Mouse (Mus musculus): ENCODE data around the gene Bst2. TPM values are rescaled to one million over a fixed set of nuclear protein-coding genes. Genes with fewer than 3 reads are reported as not detected.

Gene Bst2
- polyA plus RNA-seq, 1 experiment = 18.1 TPM

DNA sequence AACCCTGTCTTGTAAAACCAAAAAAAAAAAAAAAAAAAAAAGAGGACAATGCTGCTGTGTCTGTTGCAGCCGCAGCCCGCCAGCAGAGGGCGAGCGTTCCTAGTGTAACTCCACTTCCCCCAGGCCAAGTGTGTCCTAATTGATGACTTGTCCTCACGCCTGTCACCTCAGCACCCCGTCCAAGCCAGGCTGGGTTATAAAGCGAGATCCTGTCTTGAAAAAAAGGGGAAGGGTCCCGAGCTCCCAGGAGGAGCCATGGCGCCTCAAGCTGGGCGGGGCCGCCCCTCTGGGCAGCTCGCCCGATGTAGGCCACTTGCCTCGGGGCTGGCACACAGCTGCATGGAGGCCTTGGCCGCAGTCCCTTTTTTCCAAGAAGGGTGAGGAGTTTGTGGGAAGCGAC is 42.2 kb downstream of the Bst2 start:
- peak; percentile 88 for DNase-seq (ENCODE audit: low read depth)
- TF ChIP-seq CTCF (IDR thresholded peaks at IDR 0.05; ENCODE audit: borderline replicate concordance, extremely low read depth, insufficient read depth, insufficient read length) = peak; percentile 85
- TF ChIP-seq POLR2A (IDR thresholded peaks at IDR 0.05; ENCODE audit: borderline replicate concordance, extremely low read depth, insufficient read depth, insufficient read length, poor library complexity, severe bottlenecking) = no peak

DNA sequence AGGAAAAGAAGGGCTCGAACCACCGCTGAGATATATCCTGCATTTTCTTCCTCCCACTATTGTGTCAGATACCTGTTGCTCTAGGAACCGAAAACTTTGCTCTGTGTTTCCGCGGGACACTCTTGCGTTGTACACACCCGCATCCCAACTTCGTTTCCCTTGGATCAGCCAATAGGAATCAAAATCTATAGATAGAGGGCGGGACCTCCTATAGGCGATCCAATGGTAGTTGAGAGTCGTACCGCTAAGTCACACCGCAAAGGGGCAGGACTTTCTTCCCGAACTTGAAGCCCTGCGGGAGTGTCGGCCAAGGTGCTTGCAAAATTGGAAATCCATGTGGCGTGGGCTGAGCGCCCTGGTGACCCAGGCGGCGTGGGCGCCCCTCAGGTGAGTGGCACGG is 48.8 kb downstream of the Bst2 start:
- TF ChIP-seq CTCF (IDR thresholded peaks at IDR 0.05; ENCODE audit: borderline replicate concordance, extremely low read depth, insufficient read depth, insufficient read length) (no peak), POLR2A (IDR thresholded peaks at IDR 0.05; ENCODE audit: borderline replicate concordance, extremely low read depth, insufficient read depth, insufficient read length, poor library complexity, severe bottlenecking) (no peak)
- peak; percentile 98 for DNase-seq (ENCODE audit: low read depth)

GRCm38 (mm10) chr8:71487691-71488445 is 49.4 kb downstream of the Bst2 start, which contains the start of gene Gtpbp3:
Gtpbp3 (plus strand) TSS chr8:71488103.
- DNase-seq (ENCODE audit: low read depth) = peak; percentile 89
- TF ChIP-seq POLR2A (IDR thresholded peaks at IDR 0.05; ENCODE audit: borderline replicate concordance, extremely low read depth, insufficient read depth, insufficient read length, poor library complexity, severe bottlenecking) (no peak), CTCF (IDR thresholded peaks at IDR 0.05; ENCODE audit: borderline replicate concordance, extremely low read depth, insufficient read depth, insufficient read length) (no peak)

- DNase-seq (ENCODE audit: low read depth) = no peak
- TF ChIP-seq CTCF (IDR thresholded peaks at IDR 0.05; ENCODE audit: borderline replicate concordance, extremely low read depth, insufficient read depth, insufficient read length) (no peak), POLR2A (IDR thresholded peaks at IDR 0.05; ENCODE audit: borderline replicate concordance, extremely low read depth, insufficient read depth, insufficient read length, poor library complexity, severe bottlenecking) (no peak)
Observed at GRCm38 (mm10) chr8:71486136-71486529, 51.1 kb downstream of the Bst2 start.

DNA sequence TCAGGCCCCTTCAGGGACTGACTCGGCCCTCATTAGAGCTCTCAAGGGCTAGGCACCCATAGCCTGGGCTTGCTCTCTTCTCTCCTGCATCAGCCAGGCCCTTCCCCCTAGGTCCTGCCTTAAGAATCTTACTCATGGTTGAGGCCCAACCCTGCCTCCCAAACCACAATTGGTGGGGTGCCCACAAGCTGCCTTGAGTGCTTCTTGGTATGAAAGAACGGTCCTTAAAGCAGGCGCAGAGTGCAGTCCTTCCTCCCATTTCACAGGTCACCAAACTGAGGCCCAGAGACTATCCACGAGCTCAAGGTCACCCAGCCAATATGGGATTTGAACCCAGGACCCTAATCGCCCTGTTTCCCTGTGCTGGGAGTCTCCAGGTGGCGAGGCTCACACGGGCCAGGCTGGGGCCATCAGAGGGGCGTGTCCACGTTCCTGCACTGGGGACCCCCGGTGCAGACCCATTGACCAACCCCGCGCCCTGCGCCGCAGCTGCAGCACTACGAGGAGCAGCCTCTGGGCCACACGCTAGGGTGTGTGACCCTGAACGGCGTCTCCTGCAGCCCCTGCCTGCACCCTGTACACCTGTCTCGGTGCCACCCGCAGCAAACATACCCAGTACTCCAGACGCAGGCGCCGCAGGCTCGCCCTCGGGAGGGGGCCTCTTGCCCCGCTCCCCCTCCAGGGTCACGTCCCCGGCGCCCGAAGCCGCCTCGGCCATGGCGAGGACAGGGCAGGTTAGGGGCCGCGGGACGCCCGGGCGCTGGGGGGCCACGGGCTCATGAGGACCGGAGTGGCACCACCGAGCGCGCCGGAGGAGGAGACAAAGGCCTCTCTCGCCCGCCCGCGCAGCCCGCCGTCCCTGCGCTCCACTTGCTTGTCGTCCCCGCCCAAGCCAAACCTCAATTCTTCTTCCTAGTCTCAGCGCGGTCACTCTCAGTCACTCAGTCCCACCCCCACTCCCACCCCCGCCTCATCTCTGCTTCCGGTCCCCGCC is 51.8 kb downstream of the Bst2 start, which contains the start of gene Ano8:
Ano8 (minus strand) TSS at position 822 of the 994 bp plus-strand sequence.
- TF ChIP-seq CTCF (IDR thresholded peaks at IDR 0.05; ENCODE audit: borderline replicate concordance, extremely low read depth, insufficient read depth, insufficient read length) (no peak), POLR2A (IDR thresholded peaks at IDR 0.05; ENCODE audit: borderline replicate concordance, extremely low read depth, insufficient read depth, insufficient read length, poor library complexity, severe bottlenecking) (peak; percentile 77)
- DNase-seq (ENCODE audit: low read depth) = peak; percentile 97

DNA sequence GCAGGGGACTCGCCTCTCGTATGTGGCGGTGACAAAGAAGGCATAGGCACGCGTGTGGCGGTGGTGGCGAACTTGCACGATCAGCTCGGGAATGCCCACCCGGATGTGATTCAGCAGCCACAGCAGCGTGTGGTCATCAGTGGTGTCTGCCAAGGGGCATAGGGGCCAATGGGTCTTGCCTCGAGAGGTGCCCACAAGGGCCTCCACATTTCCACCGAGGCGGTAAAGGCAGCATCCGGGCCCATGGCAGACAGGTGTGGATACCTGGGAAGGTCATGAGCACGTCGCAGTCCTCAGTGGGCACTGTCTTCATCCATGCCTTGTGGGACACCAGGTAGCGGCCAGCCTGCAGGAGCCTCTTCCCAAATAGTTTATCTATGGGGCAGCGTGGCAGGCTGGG is 52.5 kb downstream of the Bst2 start:
- DNase-seq (ENCODE audit: low read depth) = no peak
- no peak for TF ChIP-seq CTCF (IDR thresholded peaks at IDR 0.05; ENCODE audit: borderline replicate concordance, extremely low read depth, insufficient read depth, insufficient read length)
- no peak for TF ChIP-seq POLR2A (IDR thresholded peaks at IDR 0.05; ENCODE audit: borderline replicate concordance, extremely low read depth, insufficient read depth, insufficient read length, poor library complexity, severe bottlenecking)

Other genes starting within 250 kb of the Bst2 start
- 155 and 176 TPM in 2 replicates for gene Use1, start 170.6 kb downstream of the Bst2 start, polyA plus RNA-seq (2012; rRNA removed)
- gene Ocel1, start 166.2 kb downstream of the Bst2 start, polyA plus RNA-seq (2012; rRNA removed) = 5.4 and 6.0 TPM in 2 replicates
- gene Nr2f6, start 155.5 kb downstream of the Bst2 start, polyA plus RNA-seq (2012; rRNA removed) = 59.4 and 61.5 TPM in 2 replicates
- 8.7 and 9.4 TPM in 2 replicates for gene Ushbp1, start 141.7 kb downstream of the Bst2 start, polyA plus RNA-seq (2012; rRNA removed)
- gene Babam1, start 140.6 kb downstream of the Bst2 start, polyA plus RNA-seq (2012; rRNA removed) = 115 and 119 TPM in 2 replicates
- 12.1 and 29.4 TPM in 2 replicates for gene Ankle1, start 131.4 kb downstream of the Bst2 start, polyA plus RNA-seq (2012; rRNA removed)
- gene Abhd8, start 73.8 kb downstream of the Bst2 start, polyA plus RNA-seq (2012; rRNA removed) = 163 and 168 TPM in 2 replicates
- 94.8 and 124 TPM in 2 replicates for gene Mrpl34, start 72.5 kb downstream of the Bst2 start, polyA plus RNA-seq (2012; rRNA removed)
- gene Dda1, start 68.3 kb downstream of the Bst2 start, polyA plus RNA-seq (2012; rRNA removed) = 206 and 229 TPM in 2 replicates
- gene Ano8, start 51.5 kb downstream of the Bst2 start, polyA plus RNA-seq (2012; rRNA removed) = 124 and 153 TPM in 2 replicates
- 25.5 and 34.2 TPM in 2 replicates for gene Gtpbp3, start 49.4 kb downstream of the Bst2 start, polyA plus RNA-seq (2012; rRNA removed)
- gene Plvap, start 25.7 kb downstream of the Bst2 start, polyA plus RNA-seq (2012; rRNA removed) = 10.1 and 13.0 TPM in 2 replicates
- 0.11 and 0.56 TPM in 2 replicates for gene Ccdc194, start 11.7 kb downstream of the Bst2 start, polyA plus RNA-seq (2012; rRNA removed)
- 74.0 and 112 TPM in 2 replicates for gene Mvb12a, start 5.5 kb upstream of the Bst2 start, polyA plus RNA-seq (2012; rRNA removed)
- 0.07 and 0.16 TPM in 2 replicates for gene Tmem221, start 21.4 kb upstream of the Bst2 start, polyA plus RNA-seq (2012; rRNA removed)
- not detected in 2 replicates for gene Nxnl1, start 29.1 kb upstream of the Bst2 start, polyA plus RNA-seq (2012; rRNA removed)
- gene Slc27a1, start 31.4 kb upstream of the Bst2 start, polyA plus RNA-seq (2012; rRNA removed) = 130 and 165 TPM in 2 replicates
- 113 and 128 TPM in 2 replicates for gene Pgls, start 54.7 kb upstream of the Bst2 start, polyA plus RNA-seq (2012; rRNA removed)
- 7.7 and 8.7 TPM in 2 replicates for gene Fam129c, start 60.2 kb upstream of the Bst2 start, polyA plus RNA-seq (2012; rRNA removed)
- 128 and 150 TPM in 2 replicates for gene Colgalt1, start 73.5 kb upstream of the Bst2 start, polyA plus RNA-seq (2012; rRNA removed)
- gene Unc13a, start 134.3 kb upstream of the Bst2 start, polyA plus RNA-seq (2012; rRNA removed) = 84.9 and 86.4 TPM in 2 replicates
- gene Jak3, start 138.8 kb upstream of the Bst2 start, polyA plus RNA-seq (2012; rRNA removed) = 3.7 and 5.1 TPM in 2 replicates
- gene Insl3, start 151.8 kb upstream of the Bst2 start, polyA plus RNA-seq (2012; rRNA removed) = 0.60 and 1.1 TPM in 2 replicates
- 0.45 and 0.46 TPM in 2 replicates for gene B3gnt3, start 164.3 kb upstream of the Bst2 start, polyA plus RNA-seq (2012; rRNA removed)
- 146 and 203 TPM in 2 replicates for gene Fcho1, start 188.3 kb upstream of the Bst2 start, polyA plus RNA-seq (2012; rRNA removed)

Data from brain, embryonic 14.5 days (tissue).